In the genomic region with DNA sequence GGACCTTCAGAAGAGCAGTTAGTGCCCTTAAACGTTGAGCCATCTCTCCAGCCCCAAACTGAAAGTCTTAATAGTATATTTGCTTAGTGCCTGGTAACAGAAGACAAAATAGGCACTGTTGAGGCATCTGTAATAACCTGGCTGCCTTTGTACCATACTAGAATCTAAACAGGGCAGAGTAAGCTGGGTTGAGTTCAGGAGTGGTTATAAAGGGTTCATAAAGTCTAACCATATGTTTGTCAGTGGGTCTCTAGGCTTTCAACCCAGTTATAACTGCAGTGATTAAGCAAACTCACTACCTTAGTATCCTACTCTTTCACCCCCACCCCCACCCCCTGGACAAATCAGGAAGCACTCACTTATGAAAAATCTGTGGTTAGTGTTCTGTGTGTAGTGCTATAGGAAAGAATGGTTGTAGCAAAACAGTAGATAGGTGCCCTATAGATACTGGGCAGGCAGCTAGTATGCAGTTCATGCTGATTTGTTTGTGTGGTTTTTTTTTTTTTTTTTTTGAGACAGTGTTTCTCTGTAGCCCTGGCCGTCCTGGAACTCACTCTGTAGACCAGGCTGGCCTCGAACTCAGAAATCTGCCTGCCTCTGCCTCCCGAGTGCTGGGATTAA, we compare ENCODE assay signal across 23 mouse cellular contexts. TPM values are rescaled to one million over a fixed set of nuclear protein-coding genes. Genes with fewer than 3 reads are reported as not detected.
DNase-seq lines count a peak whose midpoint lies in the region; ATAC-seq and TF ChIP-seq lines count a peak whose summit lies in the region.
"Had no signal": no experiment of that assay in that cellular context is flagged by ENCODE, and none has a peak within 500 bp of the region (broad histone marks: within the 10 kb centered on the region; RNA-seq: fewer than 3 reads in every experiment).

No protein-coding gene starts in this region.

- WGBS in intestine, embryonic 15.5 days: 71% methylated on average over 4 of the region's 4 CpGs

- no peaks in the 10 kb centered on the region for H3K27me3 ChIP-seq in CH12.LX (replicated peaks)
- no peaks in the 10 kb centered on the region for H3K27me3 ChIP-seq in intestine, embryonic 15.5 days (replicated peaks)
- H3K27me3 ChIP-seq: forebrain, embryonic 15.5 days; liver, embryonic 15.5 days; neural tube, embryonic 12.5 days had no signal

- H3K4me1 ChIP-seq in CH12.LX (ENCODE audit: control insufficient read depth in 1 of 2, insufficient read depth in 2 of 2): peaks cover 0 to 8% of the 10 kb centered on the region in 2 experiments; a peak in 1 of 4 replicates
- H3K4me1 ChIP-seq in intestine, embryonic 15.5 days (replicated peaks): no peaks in the 10 kb centered on the region
- H3K4me1 ChIP-seq: forebrain, embryonic 15.5 days; hindbrain, embryonic 10.5 days; limb, embryonic 10.5 days; neural tube, embryonic 12.5 days had no signal

- peak; percentile 35 for DNase-seq in 3T3-L1 (ENCODE audit: low read depth, low spot score)
- no peak for DNase-seq in CH12.LX (ENCODE audit: extremely low read depth)
- DNase-seq in right cerebral cortex, postnatal 25 days: no peak
- no peak for DNase-seq in embryo, embryonic 10 days (ENCODE audit: low spot score)
- DNase-seq: cerebellum, adult 2 months; gastrocnemius, postnatal 14 days; heart, adult 2 months; kidney, adult 9 months; kidney, postnatal 25 days; lung, postnatal 14 days; right cerebral cortex, adult 18-20 months; spleen, adult 18-20 months had no signal

- no peak overlapping the region for H3K4me2 ChIP-seq in CH12.LX (ENCODE audit: insufficient read depth, low read depth, poor library complexity, severe bottlenecking)
- no peak overlapping the region for H3K4me2 ChIP-seq in intestine, embryonic 15.5 days (replicated peaks)
- H3K4me2 ChIP-seq: forebrain, embryonic 15.5 days; liver, embryonic 15.5 days; neural tube, embryonic 12.5 days had no signal

- peaks cover 11% of the 10 kb centered on the region for H3K79me2 ChIP-seq in CH12.LX (replicated peaks; ENCODE audit: control insufficient read depth, extremely low read depth, insufficient read depth, poor library complexity, severe bottlenecking)

- no peak overlapping the region for H3K9ac ChIP-seq in CH12.LX (ENCODE audit: insufficient read depth, low read depth)
- H3K9ac ChIP-seq in intestine, embryonic 15.5 days: no peak overlapping the region
- H3K9ac ChIP-seq: forebrain, embryonic 15.5 days; liver, embryonic 15.5 days; neural tube, embryonic 12.5 days had no signal

- no peak overlapping the region for H3K27ac ChIP-seq in CH12.LX (ENCODE audit: insufficient read depth, low read depth)
- H3K27ac ChIP-seq in intestine, embryonic 15.5 days: no peak overlapping the region
- H3K27ac ChIP-seq: forebrain, embryonic 15.5 days; heart, adult 2 months; hindbrain, embryonic 10.5 days; hindbrain, postnatal 0 days; limb, embryonic 10.5 days; liver, embryonic 15.5 days; neural tube, embryonic 12.5 days had no signal

- ATAC-seq in intestine, embryonic 15.5 days: peak; percentile 20; the same call in 1 of the 2 replicates
- peak; percentile 52 for ATAC-seq in megakaryocyte, adult 5-6 weeks (ENCODE audit: poor library complexity, severe bottlenecking)
- no peak for ATAC-seq in erythroblast, adult 5-6 weeks (replicated peaks; ENCODE audit: low FRiP score, poor library complexity, severe bottlenecking)
- ATAC-seq: forebrain, embryonic 15.5 days; hindbrain, postnatal 0 days had no signal

- no peak overlapping the region for H3K4me3 ChIP-seq in CH12.LX (replicated peaks in 1 of 3; ENCODE audit: low read depth in 2 of 3, low read length in 2 of 3, poor library complexity in 1 of 3)
- H3K4me3 ChIP-seq in intestine, embryonic 15.5 days (replicated peaks): no peak overlapping the region
- H3K4me3 ChIP-seq: forebrain, embryonic 15.5 days; heart, adult 2 months; hindbrain, embryonic 10.5 days; limb, embryonic 10.5 days; liver, embryonic 15.5 days; neural tube, embryonic 12.5 days had no signal

- no peak for TF ChIP-seq CTCF in CH12.LX (conservative IDR thresholded peaks at IDR 0.05 in 1 of 2, IDR thresholded peaks at IDR 0.05 in 1 of 2; ENCODE audit: low read depth in 2 of 2, low read length in 2 of 2)

- H3K9me3 ChIP-seq in CH12.LX (replicated peaks; ENCODE audit: low read length): no peaks in the 10 kb centered on the region
- no peaks in the 10 kb centered on the region for H3K9me3 ChIP-seq in intestine, embryonic 15.5 days
- H3K9me3 ChIP-seq: forebrain, embryonic 15.5 days; hindbrain, embryonic 10.5 days; limb, embryonic 10.5 days; liver, embryonic 15.5 days; neural tube, embryonic 12.5 days had no signal

- dilution Hi-C loops in CH12.LX (cut with MboI; ENCODE audit: extremely low pct_ligation_motif_present, extremely low pct_unique_long_range_greater_than_20kb, low sequenced_read_pairs): no loop called here

- H3K36me3 ChIP-seq in CH12.LX (replicated peaks in 1 of 2; ENCODE audit: control insufficient read depth in 1 of 2, insufficient read depth in 1 of 2, low read length in 1 of 2): peaks cover 26 to 59% of the 10 kb centered on the region in 2 experiments
- peaks cover 14% of the 10 kb centered on the region; the same call in 1 of the 2 replicates for H3K36me3 ChIP-seq in intestine, embryonic 15.5 days

- in situ Hi-C loops in CH12.LX (cut with MboI; ENCODE audit: low pct_ligation_motif_present, low pct_unique_long_range_greater_than_20kb, low sequenced_read_pairs): no loop called here

- TF ChIP-seq EP300 in CH12.LX (IDR thresholded peaks at IDR 0.05; ENCODE audit: low read length): no peak

- TF ChIP-seq POLR2A in CH12.LX (IDR thresholded peaks at IDR 0.05; ENCODE audit: low read depth, low read length): no peak

- no peak for TF ChIP-seq RAD21 in CH12.LX (IDR thresholded peaks at IDR 0.05; ENCODE audit: low read depth, low read length)

TF ChIP-seq in CH12.LX, 34 proteins besides CTCF, POLR2A, EP300 and RAD21:
- TF ChIP-seq USF1 (IDR thresholded peaks at IDR 0.05; ENCODE audit: low read depth, low read length) (no peak), GABPA (IDR thresholded peaks at IDR 0.05; ENCODE audit: insufficient replicate concordance, low read depth, low read length) (no peak), TCF12 (IDR thresholded peaks at IDR 0.05; ENCODE audit: low read depth, low read length) (no peak), ZNF384 (IDR thresholded peaks at IDR 0.05; ENCODE audit: low read depth, low read length) (peak; percentile 31; the same call in 1 of the 2 replicates), CHD2 (IDR thresholded peaks at IDR 0.05; ENCODE audit: low read length) (peak; percentile 33; the same call in 1 of the 2 replicates), SIN3A (IDR thresholded peaks at IDR 0.05; ENCODE audit: low read length) (no peak), HCFC1 (IDR thresholded peaks at IDR 0.05; ENCODE audit: low read depth, low read length) (no peak), MAX (IDR thresholded peaks at IDR 0.05; ENCODE audit: low read length) (no peak), SMC3 (IDR thresholded peaks at IDR 0.05; ENCODE audit: low read depth, low read length) (no peak), USF2 (conservative IDR thresholded peaks at IDR 0.05; ENCODE audit: low read depth, low read length) (no peak), KAT2A (IDR thresholded peaks at IDR 0.05; ENCODE audit: insufficient replicate concordance, low read length) (no peak), ZMIZ1 (IDR thresholded peaks at IDR 0.05; ENCODE audit: low read depth, low read length) (no peak; the same call in 1 of the 2 replicates), NELFE (IDR thresholded peaks at IDR 0.05; ENCODE audit: low read depth, low read length) (no peak), UBTF (IDR thresholded peaks at IDR 0.05; ENCODE audit: low read depth, low read length) (no peak), ELF1 (IDR thresholded peaks at IDR 0.05; ENCODE audit: low read depth, low read length) (no peak), MAFK (IDR thresholded peaks at IDR 0.05; ENCODE audit: insufficient replicate concordance, low read length) (no peak), CHD1 (IDR thresholded peaks at IDR 0.05; ENCODE audit: low read depth, low read length) (no peak), MYC (IDR thresholded peaks at IDR 0.05; ENCODE audit: low read depth, low read length) (no peak)

RNA-seq across cellular contexts. Expression of a gene that starts 10.5 kb away (rescaled TPM):
- total RNA-seq in CH12.LX (2012; rRNA removed) (not detected in 2 replicates), CH12.LX (2014; rRNA removed) (not detected in 2 replicates)
- polyA plus RNA-seq in CH12.LX (2012; ENCODE audit: insufficient read length, low read depth): 0.55 TPM in 1 of 2 replicates, not detected in the other
- polyA plus RNA-seq in intestine, embryonic 15.5 days (2015; fragmentation: Nextera tagmentation; extraction: Ambion mirVana): 1.8 and 3.2 TPM in 2 replicates
- not detected in 2 replicates for total RNA-seq in megakaryocyte, adult 5-6 weeks (2015)
- not detected in 2 replicates for total RNA-seq in megakaryocyte, adult 5-6 weeks (2017)
- total RNA-seq in erythroblast, adult 5-6 weeks (2015; ENCODE audit: low replicate concordance): not detected in 2 replicates
- total RNA-seq in erythroblast, adult 5-6 weeks (2017; ENCODE audit: low replicate concordance): not detected in 2 replicates
- total RNA-seq: adrenal gland, adult 18-20 months; gastrocnemius, postnatal 14 days; heart, adult 2 months; hindbrain, postnatal 0 days; left cerebral cortex, adult 18-20 months had no signal
- polyA plus RNA-seq: cerebellum, adult 2 months had no signal

RNA-seq across cellular contexts. Expression of a gene that starts 26.9 kb away (rescaled TPM):
- total RNA-seq in CH12.LX (2012; rRNA removed) (598 and 821 TPM in 2 replicates), CH12.LX (2014; rRNA removed) (1,196 and 1,374 TPM in 2 replicates)
- 790 and 847 TPM in 2 replicates for polyA plus RNA-seq in CH12.LX (2012; ENCODE audit: insufficient read length, low read depth)
- polyA plus RNA-seq in intestine, embryonic 15.5 days (2015; fragmentation: Nextera tagmentation; extraction: Ambion mirVana): 791 and 835 TPM in 2 replicates
- total RNA-seq in megakaryocyte, adult 5-6 weeks (2015): 648 and 668 TPM in 2 replicates
- 1,188 and 1,238 TPM in 2 replicates for total RNA-seq in megakaryocyte, adult 5-6 weeks (2017)
- total RNA-seq in erythroblast, adult 5-6 weeks (2015; ENCODE audit: low replicate concordance): 169 and 187 TPM in 2 replicates
- total RNA-seq in erythroblast, adult 5-6 weeks (2017; ENCODE audit: low replicate concordance): 279 and 303 TPM in 2 replicates
